Mouse (Mus musculus): Measurements from ENCODE around the gene Vstm2l. TPM values are rescaled to one million over a fixed set of nuclear protein-coding genes. Genes with fewer than 3 reads are reported as not detected.
A peak's percentile ranks its signal among the peaks of the same experiment; 100 is the strongest.

Gene Vstm2l
- polyA plus RNA-seq, 1 experiment from 2014 or later = 0.73 TPM

- Histone ChIP-seq H3K4me2 (ENCODE audit: low read length) (peak overlapping the region; percentile 33), H3K36me3 (ENCODE audit: control insufficient read depth, insufficient read depth, low read length) (no peaks in the 10 kb centered on the region), H3K4me3 (ENCODE audit: low read depth, low read length) (no peak overlapping the region), H3K27me3 (replicated peaks; ENCODE audit: control insufficient read depth, insufficient read depth, low read length) (peaks cover 22% of the 10 kb centered on the region), H3K9me3 (ENCODE audit: control insufficient read depth, low read length) (no peaks in the 10 kb centered on the region), H3K27ac (ENCODE audit: low read depth) (no peak overlapping the region), H3K9ac (ENCODE audit: low read length) (no peak overlapping the region), H3K4me1 (replicated peaks; ENCODE audit: control insufficient read depth, insufficient read depth, low read length) (peaks cover 11% of the 10 kb centered on the region; the same call in 1 of the 2 replicates)
- no peak for ATAC-seq (replicated peaks; ENCODE audit: low FRiP score, low TSS enrichment, low read depth)
- no peak for DNase-seq (ENCODE audit: low spot score)
- WGBS = 8% methylated on average over 18 of the region's 18 CpGs
Observed at GRCm38 (mm10) chr2:157940586-157941185, 26.2 kb downstream of the Vstm2l start.

GRCm38 (mm10) chr2:157943514-157944155, 29.2 kb downstream of the Vstm2l start:
- Histone ChIP-seq H3K4me3 (ENCODE audit: low read depth, low read length) (peak overlapping the region; percentile 49), H3K36me3 (ENCODE audit: control insufficient read depth, insufficient read depth, low read length) (no peaks in the 10 kb centered on the region), H3K27ac (ENCODE audit: low read depth) (no peak overlapping the region), H3K4me2 (ENCODE audit: low read length) (peak overlapping the region; percentile 85), H3K9me3 (ENCODE audit: control insufficient read depth, low read length) (no peaks in the 10 kb centered on the region), H3K27me3 (replicated peaks; ENCODE audit: control insufficient read depth, insufficient read depth, low read length) (peaks cover 22% of the 10 kb centered on the region), H3K9ac (ENCODE audit: low read length) (peak overlapping the region; percentile 52), H3K4me1 (replicated peaks; ENCODE audit: control insufficient read depth, insufficient read depth, low read length) (peaks cover 11% of the 10 kb centered on the region; the same call in 1 of the 2 replicates)
- WGBS = under 1% methylated on average over 47 of the region's 47 CpGs
- DNase-seq (ENCODE audit: low spot score) (peak; percentile 94), ATAC-seq (replicated peaks; ENCODE audit: low FRiP score, low TSS enrichment, low read depth) (peak; percentile 72)

- no peaks in the 10 kb centered on the region for H3K36me3 ChIP-seq (ENCODE audit: control insufficient read depth, insufficient read depth, low read length)
- 0 out of 2 replicates have a peak, but pooled peaks have one; percentile 14 for ATAC-seq (replicated peaks; ENCODE audit: low FRiP score, low TSS enrichment, low read depth)
Observed at GRCm38 (mm10) chr2:157944156-157944893, 29.9 kb downstream of the Vstm2l start.

GRCm38 (mm10) chr2:157953978-157954377, 39.5 kb downstream of the Vstm2l start:
- H3K36me3 ChIP-seq (ENCODE audit: control insufficient read depth, insufficient read depth, low read length) = no peaks in the 10 kb centered on the region
- WGBS = 61% methylated on average over 5 of the region's 5 CpGs
- no peaks in the 10 kb centered on the region for H3K27me3 ChIP-seq (replicated peaks; ENCODE audit: control insufficient read depth, insufficient read depth, low read length)
- H3K9me3 ChIP-seq (ENCODE audit: control insufficient read depth, low read length) = no peaks in the 10 kb centered on the region
- DNase-seq (ENCODE audit: low spot score) (no peak), ATAC-seq (replicated peaks; ENCODE audit: low FRiP score, low TSS enrichment, low read depth) (no peak)
- H3K27ac ChIP-seq (ENCODE audit: low read depth) = no peak overlapping the region
- H3K9ac ChIP-seq (ENCODE audit: low read length) = no peak overlapping the region
- no peak overlapping the region for H3K4me3 ChIP-seq (ENCODE audit: low read depth, low read length)
- H3K4me1 ChIP-seq (replicated peaks; ENCODE audit: control insufficient read depth, insufficient read depth, low read length) = no peaks in the 10 kb centered on the region
- no peak overlapping the region for H3K4me2 ChIP-seq (ENCODE audit: low read length)

More at GRCm38 (mm10) chr2:157944156-157944893, 29.9 kb downstream of the Vstm2l start:
- peaks cover 11% of the 10 kb centered on the region; the same call in 1 of the 2 replicates for H3K4me1 ChIP-seq (replicated peaks; ENCODE audit: control insufficient read depth, insufficient read depth, low read length)
- H3K27me3 ChIP-seq (replicated peaks; ENCODE audit: control insufficient read depth, insufficient read depth, low read length) = peaks cover 22% of the 10 kb centered on the region
- H3K9ac ChIP-seq (ENCODE audit: low read length) = peak overlapping the region; percentile 52
- no peak overlapping the region for H3K27ac ChIP-seq (ENCODE audit: low read depth)
- H3K4me2 ChIP-seq (ENCODE audit: low read length) = peak overlapping the region; percentile 85
- no peaks in the 10 kb centered on the region for H3K9me3 ChIP-seq (ENCODE audit: control insufficient read depth, low read length)
- peak overlapping the region; percentile 49 for H3K4me3 ChIP-seq (ENCODE audit: low read depth, low read length)
- DNase-seq (ENCODE audit: low spot score) = no peak
- WGBS = 8% methylated on average over 37 of the region's 37 CpGs

GRCm38 (mm10) chr2:157957707-157958108, 43.3 kb downstream of the Vstm2l start:
- Histone ChIP-seq H3K4me3 (ENCODE audit: low read depth, low read length) (no peak overlapping the region), H3K4me2 (ENCODE audit: low read length) (no peak overlapping the region), H3K9ac (ENCODE audit: low read length) (no peak overlapping the region), H3K27ac (ENCODE audit: low read depth) (no peak overlapping the region), H3K4me1 (replicated peaks; ENCODE audit: control insufficient read depth, insufficient read depth, low read length) (no peaks in the 10 kb centered on the region), H3K27me3 (replicated peaks; ENCODE audit: control insufficient read depth, insufficient read depth, low read length) (no peaks in the 10 kb centered on the region), H3K36me3 (ENCODE audit: control insufficient read depth, insufficient read depth, low read length) (no peaks in the 10 kb centered on the region), H3K9me3 (ENCODE audit: control insufficient read depth, low read length) (no peaks in the 10 kb centered on the region)
- 1% methylated on average over 2 of the region's 2 CpGs for WGBS
- ATAC-seq (replicated peaks; ENCODE audit: low FRiP score, low TSS enrichment, low read depth) = no peak
- no peak for DNase-seq (ENCODE audit: low spot score)

- ATAC-seq (replicated peaks; ENCODE audit: low FRiP score, low TSS enrichment, low read depth) = no peak
- WGBS = 18% methylated on average over 3 of the region's 3 CpGs
- no peak overlapping the region for H3K9ac ChIP-seq (ENCODE audit: low read length)
Observed at GRCm38 (mm10) chr2:157967856-157968255, 53.4 kb downstream of the Vstm2l start.

GRCm38 (mm10) chr2:157970124-157970523, 55.7 kb downstream of the Vstm2l start:
- DNase-seq (ENCODE audit: low spot score) (no peak), ATAC-seq (replicated peaks; ENCODE audit: low FRiP score, low TSS enrichment, low read depth) (no peak)
- H3K4me1 ChIP-seq (replicated peaks; ENCODE audit: control insufficient read depth, insufficient read depth, low read length) = peaks cover 8% of the 10 kb centered on the region
- H3K27me3 ChIP-seq (replicated peaks; ENCODE audit: control insufficient read depth, insufficient read depth, low read length) = no peaks in the 10 kb centered on the region
- no peaks in the 10 kb centered on the region for H3K36me3 ChIP-seq (ENCODE audit: control insufficient read depth, insufficient read depth, low read length)
- H3K9me3 ChIP-seq (ENCODE audit: control insufficient read depth, low read length) = no peaks in the 10 kb centered on the region
- H3K4me3 ChIP-seq (ENCODE audit: low read depth, low read length) = no peak overlapping the region
- no peak overlapping the region for H3K27ac ChIP-seq (ENCODE audit: low read depth)
- 51% methylated on average over 6 of the region's 6 CpGs for WGBS
- H3K9ac ChIP-seq (ENCODE audit: low read length) = no peak overlapping the region
- H3K4me2 ChIP-seq (ENCODE audit: low read length) = no peak overlapping the region

More at GRCm38 (mm10) chr2:157967856-157968255, 53.4 kb downstream of the Vstm2l start:
- Histone ChIP-seq H3K4me1 (replicated peaks; ENCODE audit: control insufficient read depth, insufficient read depth, low read length) (no peaks in the 10 kb centered on the region), H3K4me3 (ENCODE audit: low read depth, low read length) (no peak overlapping the region), H3K4me2 (ENCODE audit: low read length) (no peak overlapping the region), H3K9me3 (ENCODE audit: control insufficient read depth, low read length) (no peaks in the 10 kb centered on the region), H3K27me3 (replicated peaks; ENCODE audit: control insufficient read depth, insufficient read depth, low read length) (no peaks in the 10 kb centered on the region), H3K36me3 (ENCODE audit: control insufficient read depth, insufficient read depth, low read length) (no peaks in the 10 kb centered on the region), H3K27ac (ENCODE audit: low read depth) (no peak overlapping the region)
- DNase-seq (ENCODE audit: low spot score) = no peak

- no peaks in the 10 kb centered on the region for H3K27me3 ChIP-seq (replicated peaks; ENCODE audit: control insufficient read depth, insufficient read depth, low read length)
- DNase-seq (ENCODE audit: low spot score) = peak; percentile 89
Observed at GRCm38 (mm10) chr2:157970669-157971068, 56.2 kb downstream of the Vstm2l start.

More at GRCm38 (mm10) chr2:157970669-157971068, 56.2 kb downstream of the Vstm2l start:
- no peak overlapping the region for H3K4me2 ChIP-seq (ENCODE audit: low read length)
- H3K9me3 ChIP-seq (ENCODE audit: control insufficient read depth, low read length) = no peaks in the 10 kb centered on the region
- no peak for ATAC-seq (replicated peaks; ENCODE audit: low FRiP score, low TSS enrichment, low read depth)
- H3K4me1 ChIP-seq (replicated peaks; ENCODE audit: control insufficient read depth, insufficient read depth, low read length) = peaks cover 12% of the 10 kb centered on the region
- H3K36me3 ChIP-seq (ENCODE audit: control insufficient read depth, insufficient read depth, low read length) = no peaks in the 10 kb centered on the region
- WGBS = 0% methylated on average over 3 of the region's 3 CpGs
- H3K27ac ChIP-seq (ENCODE audit: low read depth) = no peak overlapping the region
- H3K9ac ChIP-seq (ENCODE audit: low read length) = no peak overlapping the region
- H3K4me3 ChIP-seq (ENCODE audit: low read depth, low read length) = no peak overlapping the region
